In the genomic region with DNA sequence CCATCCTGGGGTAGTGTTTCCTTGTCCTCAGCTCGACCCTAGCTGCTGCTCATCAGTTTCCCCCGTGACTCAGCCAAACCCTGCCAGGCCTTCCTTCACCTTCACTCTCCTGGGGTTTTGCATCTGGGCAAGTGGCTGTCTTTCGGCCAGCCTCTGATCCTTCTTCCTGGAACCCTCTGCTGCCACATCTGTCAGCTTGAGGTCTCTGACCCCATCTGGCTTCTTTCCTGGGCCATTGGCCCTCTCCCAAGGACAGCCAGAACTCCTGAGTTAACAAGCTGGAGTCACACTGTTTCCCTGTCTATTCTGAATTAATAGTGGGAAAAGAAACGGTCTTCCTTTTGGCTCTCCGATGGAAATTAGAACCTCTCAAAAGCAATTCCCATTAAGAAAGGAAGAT, we compare ENCODE assay signal across 8 mouse cellular contexts.
DNase-seq lines count a peak whose midpoint lies in the region; ATAC-seq and TF ChIP-seq lines count a peak whose summit lies in the region.

No protein-coding gene starts in this region.

- no peak overlapping the region for H3K4me3 ChIP-seq in lung, adult 2 months (replicated peaks; ENCODE audit: extremely low read depth, low read depth, low read length)
- H3K4me3 ChIP-seq in midbrain, embryonic 13.5 days (replicated peaks) = no peak overlapping the region

- peak; percentile 44 to 64 for DNase-seq in cerebellum, postnatal 10 days
- no peak for DNase-seq in cerebellum, adult 9-11 months
- DNase-seq in adipocyte (ENCODE audit: low spot score) = peak; percentile 53
- DNase-seq in gastrocnemius, postnatal 14 days = peak; percentile 89
- peak; percentile 5 for DNase-seq in lung, adult 2 months
- DNase-seq in T-cell, adult 2 months (ENCODE audit: low spot score) = no peak
- DNase-seq in spleen, adult 18-20 months = no peak

- H3K27me3 ChIP-seq in midbrain, embryonic 13.5 days = no peaks in the 10 kb centered on the region

- ATAC-seq in midbrain, embryonic 13.5 days = no peak

- H3K4me2 ChIP-seq in midbrain, embryonic 13.5 days (replicated peaks) = no peak overlapping the region

- TF ChIP-seq POLR2A in lung, adult 2 months (IDR thresholded peaks at IDR 0.05; ENCODE audit: borderline replicate concordance, extremely low read depth, low read depth, low read length) = no peak

- TF ChIP-seq CTCF in lung, adult 2 months (IDR thresholded peaks at IDR 0.05; ENCODE audit: insufficient read depth, low read length) = no peak

- H3K9ac ChIP-seq in midbrain, embryonic 13.5 days (replicated peaks) = no peak overlapping the region

- intact Hi-C loops in gastrocnemius, postnatal 14 days (cut with DNase I; ENCODE audit: low total_unique reads) = no loop called here

- 54% methylated on average over 5 of the region's 5 CpGs for WGBS in lung, adult 2 months
- WGBS in midbrain, embryonic 13.5 days = 85% methylated on average over 5 of the region's 5 CpGs

- no peak overlapping the region for H3K27ac ChIP-seq in midbrain, embryonic 13.5 days

- H3K36me3 ChIP-seq in midbrain, embryonic 13.5 days = no peaks in the 10 kb centered on the region

- no peaks in the 10 kb centered on the region for H3K4me1 ChIP-seq in lung, adult 2 months (ENCODE audit: control insufficient read depth, insufficient read depth, low read length)
- H3K4me1 ChIP-seq in midbrain, embryonic 13.5 days (replicated peaks) = no peaks in the 10 kb centered on the region

- no peaks in the 10 kb centered on the region for H3K9me3 ChIP-seq in midbrain, embryonic 13.5 days

Comparison
In these comparisons a context has a peak if more than half of its experiments do, and no peak if none do; other contexts are left out.
1. DNase-seq: peak in cerebellum, postnatal 10 days (2 of 2), adipocyte (single experiment), gastrocnemius, postnatal 14 days (single experiment) and lung, adult 2 months (single experiment); none in cerebellum, adult 9-11 months (single experiment), T-cell, adult 2 months (single experiment) and spleen, adult 18-20 months (0 of 2).